Mouse (Mus musculus) liver, embryonic 14.5 days (tissue): ENCODE measurements around the gene Slc6a21. TPM values are rescaled to one million over a fixed set of nuclear protein-coding genes. Genes with fewer than 3 reads are reported as not detected.
"Not testable (repeated sequence)": the region's sequence is repeated elsewhere in the genome, so short reads cannot be mapped to it uniquely, and the experiment has no call there.

ENCODE experiments used
- ATAC-seq: fragments of 200-750 bp; cut with Nextera tagmentation; 2 replicates; pipeline ENCODE4 v1.8.0; 2017; ENCODE audit warnings: moderate number of reproducible peaks, mild to moderate bottlenecking, moderate library complexity; ENCODE audit not compliant: insufficient read depth
- DNase-seq, 3 experiments: peaks; one replicate each; pipeline ENCODE4 v3.0.0-alpha.2; 2012 to 2013; ENCODE audit warnings: low read depth in 3 of 3, low spot score in 3 of 3
- H3K27ac ChIP-seq: fragments of 300-500 bp; sonication (generic); 2 replicates; pipeline ENCODE4 v1.5.1; 2014; ENCODE audit warnings: moderate library complexity, mild to moderate bottlenecking, control low read depth, inconsistent platforms
- H3K27me3 ChIP-seq: fragments of 300-500 bp; sonication (generic); 2 replicates; pipeline ENCODE4 v1.6.1; 2014; ENCODE audit warnings: mild to moderate bottlenecking, low read length, moderate library complexity; ENCODE audit not compliant: control insufficient read depth, insufficient read depth
- H3K36me3 ChIP-seq: fragments of 300-500 bp; sonication (generic); replicated peaks from 2 replicates; pipeline ENCODE4 v1.6.1; 2014; ENCODE audit warnings: low read depth; ENCODE audit not compliant: control insufficient read depth, insufficient read depth
- H3K4me1 ChIP-seq, 2 experiments: fragments of 200-500 bp in 1 of 2; fragments of 300-500 bp in 1 of 2; sonication (generic) in 1 of 2; replicated peaks; 2 replicates each; pipeline ENCODE4 v1.6.1; 2012 to 2014; ENCODE audit warnings: antibody characterized with exemption in 1 of 2, inconsistent platforms in 1 of 2, low read length in 1 of 2; ENCODE audit not compliant: control insufficient read depth in 2 of 2, insufficient read depth in 2 of 2
- H3K4me2 ChIP-seq: fragments of 300-500 bp; sonication (generic); 2 replicates; pipeline ENCODE4 v1.6.1; 2014; ENCODE audit warnings: low read depth, mild to moderate bottlenecking, control low read depth, moderate library complexity
- H3K4me3 ChIP-seq, 2 experiments: fragments of 200-500 bp in 1 of 2; fragments of 300-500 bp in 1 of 2; sonication (generic) in 1 of 2; 2 replicates each; pipeline ENCODE4 v1.5.1; 2012 to 2014; ENCODE audit warnings: low read depth in 2 of 2, low read length in 2 of 2, mild to moderate bottlenecking in 2 of 2, control low read depth in 1 of 2, inconsistent platforms in 1 of 2, moderate library complexity in 1 of 2; ENCODE audit not compliant: insufficient read depth in 1 of 2
- H3K9ac ChIP-seq: fragments of 300-500 bp; sonication (generic); replicated peaks from 2 replicates; pipeline ENCODE4 v1.6.1; 2014; ENCODE audit warnings: mild to moderate bottlenecking, control low read depth, moderate library complexity
- H3K9me3 ChIP-seq: fragments of 300-500 bp; sonication (generic); 2 replicates; pipeline ENCODE4 v1.6.1; 2016; ENCODE audit warnings: low read length, mixed read lengths; ENCODE audit not compliant: control insufficient read depth
- CTCF ChIP-seq: IDR thresholded peaks from 2 replicates; pipeline ENCODE4 v1.5.1; 2016; ENCODE audit warnings: antibody characterized with exemption, low read depth, control low read depth
- EP300 ChIP-seq: IDR thresholded peaks from 2 replicates; pipeline ENCODE4 v1.6.1; 2016; ENCODE audit warnings: antibody characterized with exemption, low read depth
- WGBS: fragments of 180-500 bp; shearing (Covaris S2); extraction: QIAGEN DNeasy Blood & Tissue Kit; methylation state at CpG from one replicate; pipeline ENCODE4 v1.1.7; 2014; ENCODE audit not compliant: insufficient replicate concordance; 5-methylcytosine and 5-hydroxymethylcytosine counted together
- polyA plus RNA-seq, 2 experiments: library from polyadenylated mRNA; depleted of rRNA in 1 of 2; stranded (reverse) in 1 of 2; unstranded in 1 of 2; fragments of >200 nt; fragmentation: Nextera tagmentation in 1 of 2; extraction: Ambion mirVana in 1 of 2; gene quantifications; 2 replicates each; pipeline versions ENCODE4 v1.2.1 to v1.2.3; 2012 to 2014

The Slc6a21 gene
- polyA plus RNA-seq, 2 experiments: not detected

DNA sequence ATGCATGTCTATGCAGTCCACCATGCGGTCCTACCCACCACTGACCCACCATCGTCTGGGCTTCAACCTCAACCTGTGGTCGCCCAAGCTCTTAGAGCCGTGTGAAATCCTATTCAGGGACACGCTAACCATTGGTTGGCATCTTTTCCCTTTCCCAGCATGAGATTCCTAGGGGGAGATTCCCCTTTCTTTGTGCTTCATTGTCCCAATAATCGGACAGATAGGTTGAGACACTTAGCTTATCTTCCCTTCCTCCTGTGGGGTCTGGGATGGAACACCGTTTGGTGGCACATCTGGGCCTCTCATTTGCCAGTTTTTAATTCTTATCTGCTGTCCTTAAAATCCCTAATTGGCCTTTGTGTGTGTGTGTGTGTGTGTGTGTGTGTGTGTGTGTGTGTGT is 37.2 kb upstream of the Slc6a21 start:
- TF ChIP-seq CTCF (no peak), EP300 (no peak)
- no peak for DNase-seq
- no peak overlapping the region for H3K4me3 ChIP-seq
- 66% methylated on average over 7 of the region's 7 CpGs for WGBS
- no peaks in the 10 kb centered on the region for H3K27me3 ChIP-seq
- H3K36me3 ChIP-seq: no peaks in the 10 kb centered on the region
- no peak overlapping the region for H3K9ac ChIP-seq
- peaks cover 0 to 7% of the 10 kb centered on the region in 2 experiments; a peak in 1 of 4 replicates for H3K4me1 ChIP-seq
- H3K4me2 ChIP-seq: no peak overlapping the region
- no peaks in the 10 kb centered on the region for H3K9me3 ChIP-seq
- no peak for ATAC-seq
- no peak overlapping the region for H3K27ac ChIP-seq

GRCm38 (mm10) chr7:45240633-45241388 is 36.5 kb upstream of the Slc6a21 start, which contains the start of gene Slc6a16:
Gene Slc6a16, plus strand, starts transcription at chr7:45241085.
- no peak within 1 kb of the TSS for H3K4me3 ChIP-seq

DNA sequence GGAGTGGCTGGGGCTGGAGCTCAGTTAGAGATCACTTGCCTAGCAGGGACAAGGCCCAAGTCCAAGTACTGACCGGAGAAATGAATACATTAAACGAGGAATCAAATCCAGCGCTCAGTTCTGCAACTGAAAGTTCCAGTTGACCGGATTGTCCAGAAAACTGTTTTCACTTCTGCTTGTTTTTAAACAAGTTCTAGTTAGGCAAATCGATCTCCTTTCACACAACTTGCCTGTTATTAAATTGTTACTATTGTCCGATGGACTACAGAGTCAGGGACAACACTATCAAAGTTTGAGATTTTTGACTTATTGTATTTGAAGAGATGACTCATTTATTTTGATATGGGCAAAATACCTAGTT is 35.9 kb upstream of the Slc6a21 start:
- H3K9me3 ChIP-seq: no peaks in the 10 kb centered on the region
- 76% methylated on average over 6 of the region's 6 CpGs for WGBS
- H3K4me3 ChIP-seq: no peak overlapping the region
- peaks cover 0 to 7% of the 10 kb centered on the region in 2 experiments; a peak in 1 of 4 replicates for H3K4me1 ChIP-seq
- H3K27me3 ChIP-seq: no peaks in the 10 kb centered on the region
- no peak overlapping the region for H3K27ac ChIP-seq
- no peaks in the 10 kb centered on the region for H3K36me3 ChIP-seq
- DNase-seq: no peak
- no peak overlapping the region for H3K9ac ChIP-seq
- H3K4me2 ChIP-seq: peak overlapping the region; percentile 24; the same call in 1 of the 2 replicates
- ATAC-seq: no peak
- TF ChIP-seq EP300 (no peak), CTCF (no peak)

More at GRCm38 (mm10) chr7:45240633-45241388, 36.5 kb upstream of the Slc6a21 start, which contains the start of gene Slc6a16:
- H3K9me3 ChIP-seq: no peaks in the 10 kb centered on the region
- no peaks in the 10 kb centered on the region for H3K27me3 ChIP-seq
- TF ChIP-seq EP300 (no peak), CTCF (no peak)
- no peak for ATAC-seq
- H3K4me1 ChIP-seq: peaks cover 0 to 7% of the 10 kb centered on the region in 2 experiments; a peak in 1 of 4 replicates
- H3K9ac ChIP-seq: no peak within 1 kb of the TSS
- no peak within 1 kb of the TSS for H3K27ac ChIP-seq
- peak within 1 kb of the TSS; percentile 24 for H3K4me2 ChIP-seq
- WGBS: 47% methylated on average over 50 of the region's 53 CpGs
- no peak for DNase-seq
- no peaks in the 10 kb centered on the region for H3K36me3 ChIP-seq

DNA sequence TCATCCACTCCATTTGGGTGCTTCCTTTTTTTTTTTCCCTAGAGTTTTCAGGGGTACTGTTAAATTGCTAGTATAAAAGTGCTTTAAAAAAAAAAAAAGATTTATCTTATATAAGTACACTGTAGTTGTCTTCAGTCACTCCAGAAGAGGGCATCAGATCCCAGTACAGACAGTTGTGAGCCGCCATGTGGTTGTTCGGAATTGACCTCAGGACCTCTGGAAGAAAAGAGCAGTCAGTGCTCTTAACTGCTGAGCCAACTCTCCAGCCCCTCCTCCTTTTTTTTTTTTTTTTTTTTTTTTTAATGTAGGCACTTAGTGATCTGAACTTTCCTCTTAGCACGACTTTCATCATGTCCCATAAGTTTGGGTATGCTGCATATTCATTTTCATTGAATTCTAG is 29.6 kb upstream of the Slc6a21 start:
- DNase-seq: no peak
- WGBS: 43% methylated on average over 3 of the region's 3 CpGs
- H3K4me3 ChIP-seq: no peak overlapping the region

GRCm38 (mm10) chr7:45253806-45254205 is 23.5 kb upstream of the Slc6a21 start:
- TF ChIP-seq CTCF: no peak
- TF ChIP-seq EP300: no peak
- Histone ChIP-seq H3K4me1 (no peaks in the 10 kb centered on the region), H3K36me3 (no peaks in the 10 kb centered on the region), H3K27me3 (no peaks in the 10 kb centered on the region), H3K27ac (no peak overlapping the region), H3K9ac (no peak overlapping the region), H3K4me2 (no peak overlapping the region), H3K4me3 (no peak overlapping the region), H3K9me3 (no peaks in the 10 kb centered on the region)
- WGBS: 77% methylated on average over 8 of the region's 8 CpGs
- no peak for DNase-seq
- no peak for ATAC-seq

More for the DNA sequence above, 29.6 kb upstream of the Slc6a21 start:
- Histone ChIP-seq H3K27ac (no peak overlapping the region), H3K9me3 (no peaks in the 10 kb centered on the region), H3K4me1 (no peaks in the 10 kb centered on the region), H3K27me3 (no peaks in the 10 kb centered on the region), H3K36me3 (no peaks in the 10 kb centered on the region), H3K4me2 (no peak overlapping the region), H3K9ac (no peak overlapping the region)
- TF ChIP-seq EP300 (no peak), CTCF (peak; percentile 5; the same call in 1 of the 2 replicates)
- ATAC-seq: no peak

DNA sequence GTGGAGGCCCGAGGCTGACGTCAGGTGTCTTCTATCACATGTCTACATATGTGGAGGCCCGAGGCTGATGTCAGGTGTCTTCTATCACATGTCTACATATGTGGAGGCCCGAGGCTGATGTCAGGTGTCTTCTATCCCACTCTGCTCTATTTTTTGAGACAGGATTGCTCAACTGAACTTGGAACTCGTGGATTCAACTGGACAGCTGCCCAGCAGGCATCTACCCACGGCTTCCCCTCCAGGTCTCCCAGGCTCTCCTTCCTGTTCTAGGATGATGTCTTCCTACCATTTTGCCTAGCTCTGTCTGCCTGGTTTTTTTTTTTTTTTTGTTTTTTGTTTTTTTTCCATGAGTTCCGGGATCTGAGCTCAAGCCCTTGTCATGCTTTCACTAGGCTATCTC is 21.5 kb upstream of the Slc6a21 start:
- H3K36me3 ChIP-seq, H3K4me1 ChIP-seq, H3K9ac ChIP-seq, H3K27me3 ChIP-seq, H3K9me3 ChIP-seq, ATAC-seq, H3K4me3 ChIP-seq, DNase-seq, H3K27ac ChIP-seq, H3K4me2 ChIP-seq: not testable (repeated sequence)
- 55% methylated on average over 5 of the region's 7 CpGs for WGBS
